Mouse (Mus musculus): Measurements from ENCODE around the gene Snx18. TPM values are rescaled to one million over a fixed set of nuclear protein-coding genes. Genes with fewer than 3 reads are reported as not detected.

Snx18 gene
- polyA plus RNA-seq, 1 experiment = not detected

GRCm38 (mm10) chr13:113640944-113641597 lies 22.7 kb upstream of the Snx18 start:
- TF ChIP-seq CTCF (IDR thresholded peaks at IDR 0.05; ENCODE audit: insufficient read depth, low read depth, low read length) (no peak), POLR2A (IDR thresholded peaks at IDR 0.05; ENCODE audit: insufficient read depth, low read depth, low read length) (no peak)
- 35% methylated on average over 11 of the region's 11 CpGs for WGBS
- Histone ChIP-seq H3K4me3 (ENCODE audit: insufficient read depth, low read depth, low read length) (no peak overlapping the region), H3K4me1 (ENCODE audit: control insufficient read depth, insufficient read depth, low read length) (no peaks in the 10 kb centered on the region), H3K27ac (ENCODE audit: insufficient read depth, low read depth, low read length) (no peak overlapping the region)

GRCm38 (mm10) chr13:113638914-113639313 lies 20.6 kb upstream of the Snx18 start:
- no peaks in the 10 kb centered on the region for H3K4me1 ChIP-seq (ENCODE audit: control insufficient read depth, insufficient read depth, low read length)
- 27% methylated on average over 7 of the region's 7 CpGs for WGBS
- no peak overlapping the region for H3K4me3 ChIP-seq (ENCODE audit: insufficient read depth, low read depth, low read length)
- TF ChIP-seq CTCF (IDR thresholded peaks at IDR 0.05; ENCODE audit: insufficient read depth, low read depth, low read length) (no peak), POLR2A (IDR thresholded peaks at IDR 0.05; ENCODE audit: insufficient read depth, low read depth, low read length) (no peak)
- no peak overlapping the region for H3K27ac ChIP-seq (ENCODE audit: insufficient read depth, low read depth, low read length)

- H3K4me1 ChIP-seq (ENCODE audit: control insufficient read depth, insufficient read depth, low read length) = no peaks in the 10 kb centered on the region
- no peak for TF ChIP-seq CTCF (IDR thresholded peaks at IDR 0.05; ENCODE audit: insufficient read depth, low read depth, low read length)
- TF ChIP-seq POLR2A (IDR thresholded peaks at IDR 0.05; ENCODE audit: insufficient read depth, low read depth, low read length) = no peak
- no peak overlapping the region for H3K27ac ChIP-seq (ENCODE audit: insufficient read depth, low read depth, low read length)
- H3K4me3 ChIP-seq (ENCODE audit: insufficient read depth, low read depth, low read length) = no peak overlapping the region
- WGBS = 79% methylated on average over 17 of the region's 17 CpGs
Measured at GRCm38 (mm10) chr13:113635799-113636222, 17.4 kb upstream of the Snx18 start.

GRCm38 (mm10) chr13:113634732-113635481 lies 16.5 kb upstream of the Snx18 start:
- no peak overlapping the region for H3K4me3 ChIP-seq (ENCODE audit: insufficient read depth, low read depth, low read length)
- 89% methylated on average over 15 of the region's 15 CpGs for WGBS
- TF ChIP-seq CTCF (IDR thresholded peaks at IDR 0.05; ENCODE audit: insufficient read depth, low read depth, low read length) (no peak), POLR2A (IDR thresholded peaks at IDR 0.05; ENCODE audit: insufficient read depth, low read depth, low read length) (no peak)

GRCm38 (mm10) chr13:113632506-113632905 lies 14.1 kb upstream of the Snx18 start:
- Histone ChIP-seq H3K4me3 (ENCODE audit: insufficient read depth, low read depth, low read length) (no peak overlapping the region), H3K27ac (ENCODE audit: insufficient read depth, low read depth, low read length) (no peak overlapping the region), H3K4me1 (ENCODE audit: control insufficient read depth, insufficient read depth, low read length) (no peaks in the 10 kb centered on the region)
- 49% methylated on average over 6 of the region's 6 CpGs for whole genome bisulfite sequencing
- TF ChIP-seq CTCF (IDR thresholded peaks at IDR 0.05; ENCODE audit: insufficient read depth, low read depth, low read length) (no peak), POLR2A (IDR thresholded peaks at IDR 0.05; ENCODE audit: insufficient read depth, low read depth, low read length) (no peak)

More at GRCm38 (mm10) chr13:113634732-113635481, 16.5 kb upstream of the Snx18 start:
- no peaks in the 10 kb centered on the region for H3K4me1 ChIP-seq (ENCODE audit: control insufficient read depth, insufficient read depth, low read length)
- no peak overlapping the region for H3K27ac ChIP-seq (ENCODE audit: insufficient read depth, low read depth, low read length)

GRCm38 (mm10) chr13:113627601-113628000 lies 9.2 kb upstream of the Snx18 start:
- H3K27ac ChIP-seq (ENCODE audit: insufficient read depth, low read depth, low read length) = no peak overlapping the region
- no peak overlapping the region for H3K4me3 ChIP-seq (ENCODE audit: insufficient read depth, low read depth, low read length)
- no peaks in the 10 kb centered on the region for H3K4me1 ChIP-seq (ENCODE audit: control insufficient read depth, insufficient read depth, low read length)
- TF ChIP-seq CTCF (IDR thresholded peaks at IDR 0.05; ENCODE audit: insufficient read depth, low read depth, low read length) = no peak
- no peak for TF ChIP-seq POLR2A (IDR thresholded peaks at IDR 0.05; ENCODE audit: insufficient read depth, low read depth, low read length)
- WGBS = 90% methylated on average over 8 of the region's 8 CpGs

- no peak overlapping the region for H3K4me3 ChIP-seq (ENCODE audit: insufficient read depth, low read depth, low read length)
- H3K4me1 ChIP-seq (ENCODE audit: control insufficient read depth, insufficient read depth, low read length) = peaks cover 2% of the 10 kb centered on the region
- no peak for TF ChIP-seq CTCF (IDR thresholded peaks at IDR 0.05; ENCODE audit: insufficient read depth, low read depth, low read length)
- no peak for TF ChIP-seq POLR2A (IDR thresholded peaks at IDR 0.05; ENCODE audit: insufficient read depth, low read depth, low read length)
- no peak overlapping the region for H3K27ac ChIP-seq (ENCODE audit: insufficient read depth, low read depth, low read length)
- WGBS = 79% methylated on average over 8 of the region's 8 CpGs
Measured at GRCm38 (mm10) chr13:113622865-113623255, 4.5 kb upstream of the Snx18 start.

GRCm38 (mm10) chr13:113622122-113622864 lies 3.9 kb upstream of the Snx18 start:
- no peak overlapping the region for H3K4me3 ChIP-seq (ENCODE audit: insufficient read depth, low read depth, low read length)
- 58% methylated on average over 11 of the region's 11 CpGs for WGBS
- H3K4me1 ChIP-seq (ENCODE audit: control insufficient read depth, insufficient read depth, low read length) = peaks cover 7% of the 10 kb centered on the region
- TF ChIP-seq CTCF (IDR thresholded peaks at IDR 0.05; ENCODE audit: insufficient read depth, low read depth, low read length) (no peak), POLR2A (IDR thresholded peaks at IDR 0.05; ENCODE audit: insufficient read depth, low read depth, low read length) (no peak)
- no peak overlapping the region for H3K27ac ChIP-seq (ENCODE audit: insufficient read depth, low read depth, low read length)

- no peak for TF ChIP-seq POLR2A (IDR thresholded peaks at IDR 0.05; ENCODE audit: insufficient read depth, low read depth, low read length)
- TF ChIP-seq CTCF (IDR thresholded peaks at IDR 0.05; ENCODE audit: insufficient read depth, low read depth, low read length) = no peak
- WGBS = 77% methylated on average over 9 of the region's 9 CpGs
- Histone ChIP-seq H3K4me1 (ENCODE audit: control insufficient read depth, insufficient read depth, low read length) (peaks cover 25% of the 10 kb centered on the region), H3K27ac (ENCODE audit: insufficient read depth, low read depth, low read length) (no peak overlapping the region), H3K4me3 (ENCODE audit: insufficient read depth, low read depth, low read length) (no peak overlapping the region)
Measured at GRCm38 (mm10) chr13:113619003-113619402, 639 bp upstream of the Snx18 start.

Measured in olfactory bulb, adult 2 months (tissue).